Mouse (Mus musculus): ENCODE measurements around the gene Fbp2. TPM values are rescaled to one million over a fixed set of nuclear protein-coding genes. Genes with fewer than 3 reads are reported as not detected.

Gene Fbp2
- total and polyA plus RNA-seq, 2 experiments from 2014 or later = 9.6 to 11.1 TPM

Other genes starting within 250 kb of the Fbp2 start
- gene 6720489N17Rik, start 234.2 kb downstream of the Fbp2 start, total RNA-seq (2014; rRNA removed; ENCODE audit: low replicate concordance) = 3.3 and 3.6 TPM in 2 replicates
- 4.1 and 4.9 TPM in 2 replicates for gene 6720489N17Rik, start 234.2 kb downstream of the Fbp2 start, polyA plus RNA-seq (2015; fragmentation: Nextera tagmentation; extraction: Ambion mirVana)
- 0.34 and 2.0 TPM in 2 replicates for gene Platr25, start 97.7 kb downstream of the Fbp2 start, total RNA-seq (2014; rRNA removed; ENCODE audit: low replicate concordance)
- gene Platr25, start 97.7 kb downstream of the Fbp2 start, polyA plus RNA-seq (2015; fragmentation: Nextera tagmentation; extraction: Ambion mirVana) = 6.5 and 7.9 TPM in 2 replicates
- 0.31 and 4.3 TPM in 2 replicates for gene Gm5141, start 72.6 kb downstream of the Fbp2 start, total RNA-seq (2014; rRNA removed; ENCODE audit: low replicate concordance)
- 2.1 and 2.8 TPM in 2 replicates for gene Gm5141, start 72.6 kb downstream of the Fbp2 start, polyA plus RNA-seq (2015; fragmentation: Nextera tagmentation; extraction: Ambion mirVana)
- 1.2 TPM in 1 of 2 replicates, not detected in the other for gene Fbp1, start 29.9 kb upstream of the Fbp2 start, total RNA-seq (2014; rRNA removed; ENCODE audit: low replicate concordance)
- gene Fbp1, start 29.9 kb upstream of the Fbp2 start, polyA plus RNA-seq (2015; fragmentation: Nextera tagmentation; extraction: Ambion mirVana) = 0.18 TPM in 2 replicates
- 143 and 149 TPM in 2 replicates for gene 2010111I01Rik, start 106.5 kb upstream of the Fbp2 start, total RNA-seq (2014; rRNA removed; ENCODE audit: low replicate concordance)
- gene 2010111I01Rik, start 106.5 kb upstream of the Fbp2 start, polyA plus RNA-seq (2015; fragmentation: Nextera tagmentation; extraction: Ambion mirVana) = 80.0 and 107 TPM in 2 replicates

Measured in heart, postnatal 0 days (tissue).